In genomic region chr13:45422709-45423108, GRCm38 (mm10) we compare ENCODE assay signal across 25 mouse cellular contexts. TPM values are rescaled to one million over a fixed set of nuclear protein-coding genes. Genes with fewer than 3 reads are reported as not detected.
DNase-seq lines count a peak whose midpoint lies in the region; ATAC-seq and TF ChIP-seq lines count a peak whose summit lies in the region.
"Had no signal": no experiment of that assay in that cellular context is flagged by ENCODE, and none has a peak within 500 bp of the region (broad histone marks: within the 10 kb centered on the region; RNA-seq: fewer than 3 reads in every experiment).

No protein-coding gene starts in this region.

- WGBS in forebrain, embryonic 12.5 days: 64% methylated on average over 5 of the region's 5 CpGs
- whole genome bisulfite sequencing in forebrain, postnatal 0 days: 23% methylated on average over 5 of the region's 5 CpGs

- no peak; the same call in 1 of the 2 replicates for ATAC-seq in forebrain, embryonic 12.5 days (ENCODE audit: low FRiP score)
- peak; percentile 34 for ATAC-seq in forebrain, postnatal 0 days
- ATAC-seq: Patski had no signal

- no peak overlapping the region for H3K4me3 ChIP-seq in forebrain, embryonic 12.5 days (replicated peaks)
- no peak overlapping the region for H3K4me3 ChIP-seq in forebrain, postnatal 0 days (ENCODE audit: low read depth, low read length)
- H3K4me3 ChIP-seq: heart, embryonic 13.5 days; hindbrain, embryonic 15.5 days; kidney, embryonic 15.5 days; limb, embryonic 12.5 days; liver, embryonic 15.5 days; lung, embryonic 15.5 days; megakaryocyte, embryonic 14.5 days; midbrain, embryonic 12.5 days; stomach, embryonic 15.5 days had no signal

- intact Hi-C loops in left cerebral cortex, postnatal 4 days (cut with DNase I): no loop called here

- H3K9ac ChIP-seq in forebrain, embryonic 12.5 days: no peak overlapping the region
- H3K9ac ChIP-seq in forebrain, postnatal 0 days: no peak overlapping the region
- H3K9ac ChIP-seq: heart, embryonic 13.5 days; hindbrain, embryonic 15.5 days; kidney, embryonic 15.5 days; limb, embryonic 12.5 days; liver, embryonic 15.5 days; lung, embryonic 15.5 days; midbrain, embryonic 12.5 days; stomach, embryonic 15.5 days had no signal

- no peaks in the 10 kb centered on the region for H3K36me3 ChIP-seq in forebrain, embryonic 12.5 days (replicated peaks)
- H3K36me3 ChIP-seq in forebrain, postnatal 0 days (ENCODE audit: insufficient read depth): no peaks in the 10 kb centered on the region
- H3K36me3 ChIP-seq: heart, embryonic 13.5 days; hindbrain, embryonic 15.5 days; kidney, embryonic 15.5 days; limb, embryonic 12.5 days; liver, embryonic 15.5 days; lung, embryonic 15.5 days; midbrain, embryonic 12.5 days; stomach, embryonic 15.5 days had no signal

- H3K9me3 ChIP-seq in forebrain, embryonic 12.5 days: no peaks in the 10 kb centered on the region
- no peaks in the 10 kb centered on the region for H3K9me3 ChIP-seq in forebrain, postnatal 0 days (ENCODE audit: low read length)
- H3K9me3 ChIP-seq: heart, embryonic 13.5 days; hindbrain, embryonic 15.5 days; kidney, embryonic 15.5 days; limb, embryonic 12.5 days; liver, embryonic 15.5 days; lung, embryonic 15.5 days; megakaryocyte, embryonic 14.5 days; midbrain, embryonic 12.5 days; stomach, embryonic 15.5 days had no signal

- 0 out of 2 replicates have a peak, but pooled peaks cover 8% of the 10 kb centered on the region for H3K27me3 ChIP-seq in forebrain, embryonic 12.5 days
- H3K27me3 ChIP-seq in forebrain, postnatal 0 days (ENCODE audit: insufficient read depth, low read length): no peaks in the 10 kb centered on the region; the same call in 1 of the 2 replicates
- H3K27me3 ChIP-seq: heart, embryonic 13.5 days; kidney, embryonic 15.5 days; limb, embryonic 12.5 days; lung, embryonic 15.5 days; Patski; stomach, embryonic 15.5 days had no signal

- H3K4me2 ChIP-seq in forebrain, embryonic 12.5 days: 0 out of 2 replicates have a peak overlapping the region, but pooled peaks have one; percentile 13
- no peak overlapping the region for H3K4me2 ChIP-seq in forebrain, postnatal 0 days (ENCODE audit: low read depth)
- H3K4me2 ChIP-seq: heart, embryonic 13.5 days; hindbrain, embryonic 15.5 days; kidney, embryonic 15.5 days; limb, embryonic 12.5 days; liver, embryonic 15.5 days; lung, embryonic 15.5 days; midbrain, embryonic 12.5 days; stomach, embryonic 15.5 days had no signal

- peaks cover 15% of the 10 kb centered on the region for H3K4me1 ChIP-seq in forebrain, embryonic 12.5 days
- peaks cover 10% of the 10 kb centered on the region; the same call in 1 of the 2 replicates for H3K4me1 ChIP-seq in forebrain, postnatal 0 days (ENCODE audit: insufficient read depth)
- H3K4me1 ChIP-seq: kidney, embryonic 15.5 days; liver, embryonic 15.5 days; lung, embryonic 15.5 days; stomach, embryonic 15.5 days had no signal

- peak; percentile 62 to 67 for DNase-seq in cerebellum, postnatal 10 days
- DNase-seq in cerebellum, adult 18-20 months: no peak
- peak; percentile 35 for DNase-seq in left cerebral cortex, postnatal 4 days
- DNase-seq in left cerebral cortex, adult 9 months (ENCODE audit: low spot score in 2 of 2): no peak
- DNase-seq in forebrain, postnatal 0 days: no peak
- DNase-seq in thymus, postnatal 0 days (ENCODE audit: low spot score): no peak
- no peak for DNase-seq in embryo, embryonic 9.5 days (ENCODE audit: extremely low spot score)
- DNase-seq: adrenal gland, postnatal 10 days; heart, postnatal 10 days; kidney, adult 18-20 months; kidney, postnatal 36 days; layer of hippocampus, postnatal 36 days; right cerebral cortex, postnatal 25 days; thymus, postnatal 25 days had no signal

- TF ChIP-seq CTCF in forebrain, postnatal 0 days (IDR thresholded peaks at IDR 0.05; ENCODE audit: low read depth): no peak

- H3K27ac ChIP-seq in forebrain, embryonic 12.5 days: peak overlapping the region; percentile 70
- no peak overlapping the region for H3K27ac ChIP-seq in forebrain, postnatal 0 days (ENCODE audit: low read depth, low read length)
- H3K27ac ChIP-seq: heart, embryonic 13.5 days; hindbrain, embryonic 15.5 days; kidney, embryonic 15.5 days; limb, embryonic 12.5 days; liver, embryonic 15.5 days; lung, embryonic 15.5 days; midbrain, embryonic 12.5 days; stomach, embryonic 15.5 days had no signal

RNA-seq across cellular contexts. Expression of gene Mylip, which starts 33.2 kb away (rescaled TPM):
- 10 to 100 TPM; 18.5 to 20.0 TPM for total RNA-seq in left cerebral cortex, postnatal 4 days (2021)
- 5.3 and 6.8 TPM in 2 replicates for polyA plus RNA-seq in forebrain, embryonic 12.5 days (2016; fragmentation: Nextera tagmentation; extraction: Ambion mirVana)
- 15.6 and 17.9 TPM in 2 replicates for total RNA-seq in forebrain, postnatal 0 days (2014; rRNA removed)
- 1.7 and 3.8 TPM in 2 replicates for polyA plus RNA-seq in forebrain, postnatal 0 days (2015; fragmentation: Nextera tagmentation; extraction: Ambion mirVana)
- polyA plus RNA-seq in thymus, postnatal 0 days (2015; fragmentation: Nextera tagmentation; extraction: Ambion mirVana): 8.0 and 15.6 TPM in 2 replicates

Comparison
In these comparisons a context has a peak if more than half of its experiments do, and no peak if none do; other contexts are left out.
1. DNase-seq: peak in cerebellum, postnatal 10 days (2 of 2) and left cerebral cortex, postnatal 4 days (single experiment); none in cerebellum, adult 18-20 months (0 of 2), left cerebral cortex, adult 9 months (0 of 2), forebrain, postnatal 0 days (single experiment), thymus, postnatal 0 days (single experiment) and embryo, embryonic 9.5 days (single experiment).